In genomic region chr16:63850297-63850696, GRCm38 (mm10) we compare ENCODE assay signal across 22 mouse cellular contexts. TPM values are rescaled to one million over a fixed set of nuclear protein-coding genes. Genes with fewer than 3 reads are reported as not detected.
DNase-seq lines count a peak whose midpoint lies in the region; ATAC-seq lines count a peak whose summit lies in the region.
"Had no signal": no experiment of that assay in that cellular context is flagged by ENCODE, and none has a peak within 500 bp of the region (broad histone marks: within the 10 kb centered on the region; RNA-seq: fewer than 3 reads in every experiment).

No protein-coding gene starts in this region.

- DNase-seq in A20 (ENCODE audit: low read depth, low spot score) = peak; percentile 39
- peak; percentile 5 for DNase-seq in CD4-positive, CD25-positive, alpha-beta regulatory T cell, adult 2 months (ENCODE audit: low read depth, low spot score)
- DNase-seq in left cerebral cortex, adult 18-20 months (ENCODE audit: low spot score in 2 of 2) = no peak
- no peak for DNase-seq in adrenal gland, postnatal 14 days
- DNase-seq in layer of hippocampus, postnatal 14 days (ENCODE audit: low spot score in 2 of 2) = no peak
- DNase-seq: adrenal gland, adult 2 months; adrenal gland, postnatal 10 days; adrenal gland, postnatal 36 days; B cell, adult 2 months; cerebellum, adult 11-12 months; cerebellum, adult 2 months; cerebellum, adult 9-10 months; cerebellum, postnatal 10 days; cerebellum, postnatal 25 days; forebrain, postnatal 0 days had no signal

- ATAC-seq in activated CD4-positive, CD25-positive, alpha-beta regulatory T cell, adult 4 months = peak; percentile 71
- ATAC-seq in inflammation-experienced regulatory T-cells, adult 6 months = peak; percentile 63
- ATAC-seq: forebrain, embryonic 13.5 days; forebrain, embryonic 15.5 days; forebrain, postnatal 0 days; Patski had no signal

RNA-seq across cellular contexts. Expression of gene Epha3, which starts 13.7 kb away (rescaled TPM):
- 1 to 10 TPM in 1 of 2 experiments, under 1 TPM in 1; 0.57 to 1.2 TPM for polyA plus RNA-seq in activated CD4-positive, CD25-positive, alpha-beta regulatory T cell, adult 4 months (2017; shearing (Covaris generic))
- 1 to 10 TPM in 2 of 3 experiments, under 1 TPM in 1; 0.70 to 2.1 (median 1.2) TPM for polyA plus RNA-seq in inflammation-experienced regulatory T-cells, adult 6 months (2017; shearing (Covaris generic))
- total RNA-seq in left cerebral cortex, adult 18-20 months (2021) = 10 to 100 TPM in 1 of 2 experiments, 1 to 10 TPM in 1; 9.3 to 12.0 TPM
- 2.9 TPM in 2 replicates for total RNA-seq in adrenal gland, postnatal 14 days (2021)
- total RNA-seq in layer of hippocampus, postnatal 14 days (2021) = 10 to 100 TPM; 22.9 to 24.0 TPM
- total RNA-seq: CH12.LX had no signal
- polyA plus RNA-seq: G1E, Patski had no signal

Comparison
In these comparisons a context has a peak if more than half of its experiments do, and no peak if none do; other contexts are left out.
1. DNase-seq: peak in A20 (single experiment) and CD4-positive, CD25-positive, alpha-beta regulatory T cell, adult 2 months (single experiment); none in left cerebral cortex, adult 18-20 months (0 of 2), adrenal gland, postnatal 14 days (single experiment) and layer of hippocampus, postnatal 14 days (0 of 2).